Mouse (Mus musculus): ENCODE data around the gene Syne1.
"Not testable (repeated sequence)": the region's sequence is repeated elsewhere in the genome, so short reads cannot be mapped to it uniquely, and the experiment has no call there.

The Syne1 gene

DNA sequence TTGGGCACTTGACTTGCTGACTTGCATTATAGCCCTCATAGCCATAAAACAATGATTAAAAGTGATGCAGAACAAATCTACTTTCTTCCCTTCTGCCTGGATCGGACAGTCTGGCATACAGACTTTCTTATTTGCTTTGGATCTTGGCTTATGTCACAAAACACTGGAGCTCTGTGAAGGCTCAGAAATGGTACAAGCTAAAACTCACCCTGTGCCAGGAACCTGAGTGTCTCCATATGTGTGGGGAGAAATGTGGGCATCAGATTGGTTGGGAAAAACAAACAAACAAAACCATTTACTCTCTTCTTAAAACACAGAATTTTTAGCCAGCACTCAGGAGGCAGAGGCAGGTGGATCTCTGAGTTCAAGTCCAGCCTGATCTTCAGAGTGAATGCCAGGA is 30.6 kb downstream of the Syne1 start:
- DNase-seq (ENCODE audit: low spot score): no peak

DNA sequence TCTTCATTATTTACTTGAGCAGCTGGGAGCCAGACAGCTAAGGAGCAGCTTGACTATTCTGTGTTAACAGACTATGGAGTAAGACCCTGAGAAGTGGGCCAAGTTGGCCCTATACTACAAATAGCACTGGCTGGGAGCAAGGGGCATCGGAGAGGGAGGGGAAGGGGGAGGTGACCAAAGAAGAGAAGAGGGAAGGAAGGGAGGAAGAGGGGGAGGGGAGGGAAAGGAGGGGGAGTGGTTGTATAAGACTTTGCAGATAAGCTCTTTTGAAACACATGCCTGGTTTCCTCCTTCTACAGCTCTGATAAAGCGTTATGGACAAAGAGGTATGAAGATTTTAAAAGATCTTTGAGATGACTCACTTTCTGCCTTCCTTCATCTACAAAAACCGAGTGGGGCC is 36.0 kb downstream of the Syne1 start:
- no peak for DNase-seq (ENCODE audit: low spot score)

DNA sequence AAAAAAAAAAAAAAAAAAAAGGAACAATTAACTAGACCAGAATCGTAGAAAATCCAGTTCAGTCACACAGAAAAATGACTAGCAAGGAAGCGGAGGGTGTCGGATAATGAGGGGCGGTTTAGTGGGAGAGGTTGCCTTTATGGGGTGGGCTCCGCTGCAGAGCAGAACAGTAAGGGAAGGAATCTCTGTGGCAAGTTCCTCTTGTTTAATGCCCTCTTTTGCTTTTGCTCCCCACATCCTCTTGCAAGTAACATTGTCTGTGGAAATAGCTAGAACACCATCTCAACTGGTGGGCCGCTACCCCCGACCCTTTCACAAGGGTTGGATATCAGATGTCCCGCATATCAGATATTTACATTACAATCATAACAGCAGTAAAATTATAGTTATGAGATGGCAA is 37.1 kb downstream of the Syne1 start:
- DNase-seq (ENCODE audit: low spot score): no peak

DNA sequence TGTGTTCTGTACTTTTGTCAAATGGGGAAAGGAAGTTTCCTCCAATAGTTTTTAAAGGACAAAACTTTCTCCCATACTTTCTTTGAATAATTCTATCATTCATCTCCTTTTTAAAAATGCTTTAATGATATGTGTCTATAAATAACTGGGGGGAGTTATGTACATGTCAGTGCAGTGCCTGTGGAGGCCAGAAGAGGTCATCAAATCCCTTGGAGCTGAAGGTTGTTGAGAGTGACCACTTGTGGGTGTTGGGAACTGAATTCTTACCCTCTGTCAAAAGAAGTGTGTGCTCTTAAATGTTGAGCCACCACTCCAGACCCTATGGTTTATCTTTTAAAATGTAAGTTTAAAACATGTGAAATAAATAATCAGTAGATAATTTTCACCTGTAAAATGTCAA is 39.0 kb downstream of the Syne1 start:
- DNase-seq (ENCODE audit: low spot score): no peak

DNA sequence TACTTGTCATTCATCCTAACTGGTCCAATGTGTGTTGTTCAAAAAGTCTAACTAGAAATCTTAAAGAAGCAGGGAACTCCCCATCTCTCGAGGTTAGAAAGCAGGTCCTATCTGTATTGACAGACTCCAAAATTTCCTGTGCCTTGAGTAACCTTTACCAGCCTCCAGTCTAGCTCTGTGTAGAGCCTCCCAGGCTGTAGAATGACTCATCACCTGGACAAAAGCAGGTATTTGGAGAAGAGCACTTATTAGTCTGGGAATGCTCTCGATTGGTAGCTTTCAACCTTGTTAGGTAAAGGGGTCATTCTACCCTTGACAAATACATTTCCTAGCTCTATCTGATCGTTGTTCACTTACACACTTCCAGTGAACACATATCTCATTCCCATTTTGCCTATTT is 39.9 kb downstream of the Syne1 start:
- DNase-seq (ENCODE audit: low spot score): no peak

DNA sequence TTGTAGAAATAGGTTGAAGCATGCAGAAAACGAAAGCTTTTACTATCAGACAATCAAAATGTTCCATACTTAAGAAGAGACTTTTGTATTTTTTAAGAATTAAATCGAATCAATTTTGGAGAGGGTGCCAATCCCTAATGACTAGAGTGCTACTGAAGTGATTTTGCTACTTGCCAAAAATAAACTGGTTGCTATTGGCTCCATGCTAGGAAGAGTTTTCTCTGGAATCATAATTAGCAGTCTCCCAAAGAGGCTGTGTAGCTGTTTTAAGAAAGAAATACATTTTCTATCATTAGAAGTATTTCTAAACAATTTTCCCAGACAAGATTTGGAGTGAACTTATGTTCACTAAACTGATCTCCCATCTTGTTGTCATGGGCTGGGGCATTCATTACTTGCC is 43.8 kb downstream of the Syne1 start:
- no peak for DNase-seq (ENCODE audit: low spot score)

DNA sequence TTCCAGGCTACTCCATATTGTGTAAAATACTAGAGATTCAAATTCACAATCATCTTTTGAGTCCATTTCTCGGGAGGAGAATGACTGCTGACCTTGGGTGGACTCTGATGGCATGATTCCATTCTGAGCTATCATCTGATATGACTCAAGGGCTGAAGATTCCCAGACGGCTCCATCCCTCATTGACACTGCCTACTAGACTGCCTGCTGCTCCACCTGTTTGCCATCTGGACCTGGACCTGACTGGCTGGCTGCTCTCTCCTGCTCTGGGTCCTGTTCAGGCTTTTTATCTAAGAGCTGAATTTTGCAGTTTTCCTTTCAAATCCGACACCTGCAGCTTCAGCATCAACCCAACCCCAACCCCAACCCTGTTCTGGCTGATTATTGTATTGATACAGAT is 46.5 kb downstream of the Syne1 start:
- DNase-seq (ENCODE audit: low spot score): no peak

DNA sequence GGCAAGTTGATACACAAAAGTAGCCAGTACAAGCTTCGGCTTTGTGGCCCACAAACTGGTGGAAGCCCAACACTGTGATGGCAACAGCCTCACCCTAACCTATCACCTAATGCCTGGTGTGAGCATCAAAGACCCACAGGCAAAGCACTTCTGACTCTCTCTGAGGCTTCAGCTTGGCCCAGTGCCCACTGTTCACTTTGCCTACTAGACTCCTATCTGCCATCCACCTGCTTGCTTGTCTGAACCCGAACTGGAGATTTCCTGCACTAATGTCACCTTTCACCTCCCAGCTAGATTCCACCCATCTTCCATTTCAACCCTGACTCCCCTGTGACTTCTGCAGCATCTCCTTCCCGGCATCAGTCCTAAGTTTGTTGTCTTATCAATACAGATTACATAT is 47.4 kb downstream of the Syne1 start:
- no peak for DNase-seq (ENCODE audit: low spot score)

DNA sequence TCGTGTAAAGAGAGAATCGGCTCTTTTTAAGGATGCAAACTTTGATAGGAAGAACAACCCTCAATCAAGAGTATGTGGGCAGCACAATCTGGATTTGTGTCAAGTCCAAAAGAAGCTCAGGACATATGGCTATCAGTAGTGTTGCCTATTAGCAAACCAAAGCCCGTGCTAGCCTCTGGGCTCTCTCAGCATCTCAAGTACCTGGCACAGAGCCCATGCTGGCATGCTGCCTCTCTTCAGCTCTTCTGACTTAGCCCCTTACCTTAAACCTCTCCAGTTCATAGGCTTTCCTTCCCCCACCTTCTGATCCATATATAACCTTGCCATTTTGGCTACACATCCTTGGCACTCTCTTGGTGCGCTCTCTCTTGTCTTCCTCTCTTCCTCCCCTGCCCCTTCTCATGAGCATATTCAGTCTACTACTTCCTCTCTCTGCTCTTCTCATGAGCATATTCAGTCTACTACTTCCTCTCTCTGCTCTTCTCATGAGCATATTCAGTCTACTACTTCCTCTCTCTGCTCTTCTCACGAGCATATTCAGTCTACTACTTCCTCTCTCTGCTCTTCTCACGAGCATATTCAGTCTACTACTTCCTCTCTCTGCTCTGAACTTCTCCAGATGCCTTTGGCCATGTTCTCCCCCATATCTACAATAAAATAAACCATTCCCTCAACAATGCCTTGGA is 51.5 kb downstream of the Syne1 start:
- not testable (repeated sequence) for DNase-seq (ENCODE audit: low spot score)

DNA sequence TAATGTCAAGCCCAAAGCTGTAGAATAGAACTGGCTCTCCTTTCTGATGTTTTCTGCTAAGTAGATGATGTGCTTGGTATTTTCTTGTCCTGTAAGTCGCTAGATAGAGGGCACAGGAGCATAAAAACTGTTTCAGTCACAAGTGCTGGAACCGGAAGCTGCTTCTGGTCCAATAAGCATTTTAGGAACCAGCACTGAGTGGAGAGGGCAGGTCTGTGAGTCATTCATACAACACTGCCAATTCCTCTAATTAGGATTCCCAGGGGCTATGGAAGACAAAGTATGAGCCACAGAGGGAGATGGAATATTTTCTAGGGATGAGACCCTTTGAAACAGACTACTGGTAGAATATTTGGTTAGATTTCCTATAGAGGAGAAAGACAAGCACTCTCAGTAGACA is 53.4 kb downstream of the Syne1 start:
- DNase-seq (ENCODE audit: low spot score): no peak

DNA sequence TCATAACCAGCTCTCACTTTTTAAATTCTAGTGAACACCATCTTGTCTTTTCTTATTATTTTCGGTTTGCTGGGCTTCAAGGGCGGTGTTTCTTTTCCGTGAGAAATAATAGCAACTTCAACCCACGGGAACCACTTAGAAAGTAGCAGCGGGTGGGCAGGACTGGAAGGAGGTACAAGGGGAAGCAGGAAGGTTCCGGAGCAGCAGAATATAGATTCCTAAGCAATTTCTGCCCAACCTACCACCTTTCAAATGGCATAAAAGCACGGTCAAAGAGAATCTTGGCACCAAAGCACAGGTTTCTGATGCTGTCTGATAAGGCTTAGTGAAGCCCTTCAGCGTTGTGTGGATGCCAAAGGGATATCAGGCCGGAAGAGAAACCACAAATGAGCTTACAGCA is 60.2 kb downstream of the Syne1 start:
- DNase-seq (ENCODE audit: low spot score): no peak

DNA sequence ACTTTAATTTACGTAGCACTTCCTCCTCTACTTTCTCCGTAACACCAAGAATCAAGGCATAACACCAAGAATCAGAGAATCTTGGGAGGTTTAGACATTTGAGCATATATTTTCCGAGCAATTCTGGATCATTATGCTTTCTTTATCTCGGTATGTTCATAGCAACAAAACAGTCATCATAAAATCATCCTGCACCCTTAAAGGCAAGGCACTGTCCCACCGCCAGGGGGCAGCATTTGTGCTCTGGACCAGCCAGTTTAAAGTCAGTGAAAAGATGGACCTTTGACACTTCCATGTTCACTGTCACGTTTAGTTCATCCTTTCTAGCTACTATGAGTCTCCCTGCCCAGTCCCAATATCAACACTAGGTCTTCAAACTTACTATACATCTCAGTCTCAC is 61.3 kb downstream of the Syne1 start:
- DNase-seq (ENCODE audit: low spot score): no peak

DNA sequence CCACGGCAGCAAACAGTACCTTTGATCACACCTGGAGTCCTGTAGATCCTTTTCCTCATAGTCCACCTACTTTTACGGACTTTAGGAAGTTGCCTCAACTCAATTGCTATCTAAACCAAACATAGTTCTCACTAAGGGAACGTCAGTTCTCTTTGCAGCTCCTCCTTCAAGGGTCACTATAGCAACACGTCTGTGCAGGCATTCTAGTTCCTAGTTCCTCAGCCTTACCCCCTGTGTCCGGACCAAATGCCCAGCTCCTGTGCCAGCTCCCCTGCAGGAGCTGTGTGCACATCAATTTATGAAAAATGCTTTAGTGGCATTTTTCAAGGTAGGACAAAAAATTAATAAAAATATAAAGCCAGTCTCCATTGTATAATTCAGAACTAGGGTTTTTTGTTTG is 63.2 kb downstream of the Syne1 start:
- DNase-seq (ENCODE audit: low spot score): no peak

DNA sequence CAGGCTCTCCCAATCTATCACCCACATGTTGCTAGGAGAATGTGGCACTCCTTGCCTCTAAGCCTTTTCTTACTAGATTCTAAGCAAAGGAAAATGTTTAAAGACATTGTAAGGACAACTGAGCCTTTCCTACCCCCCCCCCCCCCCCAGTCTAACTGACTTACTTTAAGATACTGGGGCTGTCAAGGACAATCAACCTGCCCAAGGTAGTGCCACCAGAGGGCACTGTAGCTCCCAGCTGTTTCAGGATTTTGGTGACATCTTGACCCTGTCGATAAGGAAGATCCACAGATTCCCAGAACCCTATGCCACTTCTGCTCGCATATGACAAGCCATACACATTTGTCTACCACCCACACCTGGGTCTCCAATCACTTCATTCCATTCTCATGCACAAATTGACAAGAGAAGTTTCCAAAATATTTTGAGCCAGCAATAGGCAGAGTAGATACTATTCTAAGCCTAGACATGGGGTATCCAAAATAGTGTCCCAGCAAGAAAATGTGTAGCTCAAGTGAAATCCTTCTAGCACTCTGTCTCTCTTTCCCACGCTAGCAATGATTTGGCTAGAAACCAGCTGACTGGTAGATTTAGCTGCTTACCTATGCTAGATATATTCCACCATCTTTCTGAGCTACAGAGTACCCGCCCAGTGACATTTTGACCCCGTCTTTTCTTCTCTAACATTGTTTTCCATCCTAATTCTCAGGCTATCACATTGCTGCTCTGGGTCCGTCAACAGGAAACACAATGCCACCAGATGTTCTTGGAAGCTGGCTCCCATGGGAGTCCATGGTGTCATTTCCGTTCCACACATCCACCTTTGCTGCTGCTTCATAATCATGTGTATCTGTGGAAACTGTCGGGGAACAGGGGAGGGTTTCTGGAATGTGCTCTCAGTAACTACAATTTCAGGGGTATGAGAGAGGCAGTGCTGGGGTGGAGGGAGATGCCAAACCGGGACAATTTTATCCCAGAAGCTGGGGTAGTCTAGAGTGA is 70.4 kb downstream of the Syne1 start:
- no peak for DNase-seq (ENCODE audit: low spot score)

DNA sequence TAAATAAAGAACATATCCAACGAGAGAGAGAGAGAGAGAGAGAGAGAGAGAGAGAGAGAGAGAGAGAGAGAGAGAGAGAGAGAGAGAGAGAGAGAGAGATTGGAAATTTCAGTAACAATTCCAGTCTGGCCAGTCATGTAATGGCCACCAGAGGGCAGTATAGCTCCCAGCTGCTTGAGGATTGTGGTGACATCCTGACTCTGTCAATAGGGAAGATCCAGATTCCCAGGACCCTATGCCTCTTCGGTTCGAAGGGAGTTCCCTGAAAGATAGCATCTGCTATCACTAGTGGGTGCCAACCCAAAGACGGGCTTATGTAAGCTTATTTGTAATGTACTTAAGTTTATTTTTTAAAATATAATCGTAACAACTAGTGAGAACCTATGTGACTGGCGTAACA is 71.2 kb downstream of the Syne1 start:
- no peak for DNase-seq (ENCODE audit: low spot score)

DNA sequence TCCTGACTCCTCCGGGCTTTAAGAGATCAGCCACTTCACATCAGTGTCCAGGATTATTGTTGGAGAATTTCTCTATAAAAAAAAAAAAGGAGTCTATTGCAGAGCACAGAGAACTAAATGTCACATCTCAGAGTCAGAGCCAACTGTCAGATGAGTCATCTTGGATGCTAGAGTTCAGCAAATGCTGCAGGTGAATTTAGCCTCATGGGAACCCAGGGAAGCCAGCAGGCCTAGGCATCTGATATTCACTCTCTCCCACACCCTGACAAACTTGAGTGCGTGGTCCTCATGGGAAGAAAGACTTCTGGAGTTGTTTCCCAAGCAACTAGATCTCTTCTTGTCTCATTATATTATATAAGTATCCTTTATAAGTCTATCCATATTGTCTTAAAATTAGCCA is 82.6 kb downstream of the Syne1 start:
- no peak for DNase-seq (ENCODE audit: low spot score)

DNA sequence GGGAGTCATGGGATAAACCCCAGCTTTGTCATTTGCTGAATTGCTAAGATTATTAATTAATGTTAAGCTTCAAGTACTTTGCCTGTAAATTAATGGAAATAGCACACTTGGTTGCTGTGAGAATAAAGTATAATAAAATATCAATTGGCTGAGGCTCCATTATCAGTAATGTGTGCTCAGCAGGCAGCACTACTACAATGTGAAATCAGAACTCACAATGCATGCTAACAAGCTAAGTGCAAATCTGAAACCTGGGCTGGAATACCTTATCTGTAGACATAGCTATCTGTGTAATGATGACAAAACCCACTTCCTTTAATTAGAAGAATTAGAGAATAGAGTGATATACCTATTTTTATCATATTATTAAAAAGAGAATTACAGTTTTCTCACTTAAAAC is 97.5 kb downstream of the Syne1 start:
- DNase-seq (ENCODE audit: low spot score): no peak

DNA sequence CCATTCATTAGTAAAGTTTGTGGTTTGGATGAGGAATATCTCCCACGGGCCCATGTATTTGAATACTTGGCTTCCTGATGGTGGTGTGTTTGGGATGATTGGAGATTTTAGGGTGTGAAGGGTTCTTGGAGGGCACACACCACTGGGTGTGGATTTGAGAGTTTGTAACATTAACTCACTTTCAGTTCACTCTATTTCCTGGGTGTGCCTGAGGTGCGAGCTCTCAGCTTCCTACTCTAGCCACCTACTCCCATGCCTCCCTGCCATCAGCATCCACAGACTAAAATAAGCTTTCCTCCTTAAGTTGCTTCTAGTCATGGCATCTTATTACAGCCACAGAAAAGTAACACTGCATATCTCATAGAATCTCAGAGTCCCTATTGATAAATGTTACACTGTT is 101.3 kb downstream of the Syne1 start:
- DNase-seq (ENCODE audit: low spot score): no peak

DNA sequence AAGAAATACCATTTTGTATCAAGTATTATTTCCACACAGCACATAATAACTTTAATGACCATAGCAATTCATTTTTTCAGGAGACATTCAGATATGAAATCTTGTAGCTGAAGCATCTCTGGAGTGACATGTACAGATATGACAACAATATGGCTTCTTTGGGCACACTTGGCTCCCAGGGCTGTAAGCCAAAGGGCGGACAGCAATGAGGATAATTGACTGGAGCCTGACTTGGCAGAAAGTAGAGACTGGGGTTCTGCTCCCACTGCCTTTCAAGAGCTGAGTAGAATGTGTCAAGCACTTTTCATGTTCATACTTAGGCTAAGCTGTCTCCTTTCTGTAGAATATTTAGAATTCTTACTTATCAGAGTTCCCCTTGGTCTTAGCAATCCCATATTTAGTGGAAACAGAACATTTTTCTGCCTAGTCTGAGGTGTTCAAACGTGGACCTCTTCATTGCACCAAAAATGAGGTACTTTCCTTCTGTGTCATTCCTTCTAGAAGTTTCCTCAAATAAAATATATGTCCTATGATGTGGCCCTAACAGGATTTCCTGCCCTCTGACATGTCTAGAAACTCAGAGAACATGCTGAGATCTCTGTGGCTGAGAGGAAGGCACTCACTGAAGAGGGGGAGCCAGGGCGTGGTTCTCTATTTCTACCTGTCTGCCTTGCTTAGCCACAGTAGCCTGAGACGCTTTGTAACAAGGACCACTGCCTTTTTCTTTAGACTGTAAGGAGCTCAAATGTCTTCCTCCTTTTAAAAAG is 103.1 kb downstream of the Syne1 start:
- DNase-seq (ENCODE audit: low spot score): no peak

DNA sequence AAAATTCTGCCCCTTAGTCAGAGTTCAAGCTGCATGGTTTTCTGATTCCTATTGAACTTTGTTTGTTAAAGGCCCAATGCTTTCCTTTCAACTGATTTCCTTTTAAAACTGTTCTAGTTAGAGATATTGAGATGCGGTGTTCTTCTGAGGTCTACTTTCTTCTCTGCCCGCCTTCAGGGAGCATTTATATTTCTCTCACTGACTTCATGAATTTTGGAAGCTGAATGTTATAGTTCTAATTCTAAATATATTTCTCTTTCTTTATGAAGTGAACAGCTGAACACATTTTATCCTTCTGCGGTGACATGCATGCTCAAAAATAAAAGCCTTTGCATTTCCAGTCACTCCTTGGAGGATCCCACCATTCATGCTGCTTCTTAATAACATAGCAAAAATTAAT is 106.0 kb downstream of the Syne1 start:
- no peak for DNase-seq (ENCODE audit: low spot score)

DNA sequence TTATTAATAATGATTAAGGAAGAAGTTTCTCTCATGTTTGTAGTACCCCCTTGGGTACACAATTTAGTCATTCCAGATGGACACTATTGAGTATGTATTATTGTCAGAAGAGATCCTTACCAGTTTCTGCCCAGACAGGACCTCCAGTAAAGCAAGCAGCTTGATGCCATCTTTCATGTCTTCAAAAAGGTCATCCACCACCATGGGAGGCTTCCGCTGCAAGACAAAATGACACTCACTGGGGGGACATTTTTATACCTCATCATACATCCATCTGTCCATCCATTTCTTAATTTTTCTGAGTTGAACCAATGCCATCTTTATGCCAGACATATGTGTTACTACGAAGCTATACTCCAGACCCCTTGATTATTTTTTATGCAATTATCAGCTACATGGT is 108.3 kb downstream of the Syne1 start:
- DNase-seq (ENCODE audit: low spot score): no peak

DNA sequence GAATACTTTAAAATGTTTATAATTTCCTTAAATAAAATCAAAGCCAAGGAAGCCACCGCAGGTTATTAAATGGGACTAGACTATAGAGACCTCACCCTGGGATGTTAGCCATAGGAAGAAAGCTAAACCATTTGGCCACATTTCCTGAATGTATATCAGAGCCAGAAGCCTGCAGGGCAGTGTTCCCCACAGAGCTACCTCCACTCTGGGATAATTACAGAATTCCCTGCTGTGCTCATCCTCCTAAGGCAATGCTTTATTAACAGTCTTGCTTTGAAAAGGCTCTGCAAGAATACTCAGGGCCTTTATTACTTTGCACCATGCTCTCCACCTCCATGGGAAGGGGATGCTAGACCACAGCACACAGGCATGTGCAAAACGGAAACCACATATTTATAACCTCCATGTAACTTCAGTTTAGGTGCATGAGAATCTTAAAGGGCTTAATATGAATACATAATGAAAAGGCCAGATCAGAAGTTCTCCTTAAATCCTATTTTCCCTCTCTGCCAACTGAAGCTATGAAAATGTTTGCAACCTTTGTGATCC is 111.4 kb downstream of the Syne1 start:
- DNase-seq (ENCODE audit: low spot score): no peak

DNA sequence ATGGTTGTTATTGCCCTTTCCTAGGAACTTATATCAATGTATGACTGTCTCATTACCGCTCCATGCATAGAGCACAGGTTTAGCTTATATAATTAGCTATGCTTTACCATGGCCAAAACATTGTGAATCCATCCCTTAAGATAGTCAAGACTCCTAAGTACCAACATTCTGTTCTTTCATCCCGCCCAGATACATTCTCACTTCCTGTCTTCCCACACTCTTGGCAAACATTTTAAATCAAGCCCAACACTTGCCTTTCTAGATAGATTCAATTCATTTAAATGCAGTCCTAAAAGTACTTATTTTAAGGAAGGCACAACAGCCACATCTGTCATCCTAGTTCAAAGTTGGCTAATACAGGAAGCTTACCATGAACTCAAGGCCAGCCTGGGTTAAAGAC is 113.5 kb downstream of the Syne1 start:
- no peak for DNase-seq (ENCODE audit: low spot score)
